ENCODE assay signal across 8 mouse cellular contexts in genomic region chr16:44494441-44495108, GRCm38 (mm10).
DNase-seq lines count a peak whose midpoint lies in the region; ATAC-seq lines count a peak whose summit lies in the region.

No protein-coding gene starts in this region.

- H3K36me3 ChIP-seq in heart, embryonic 16.5 days (ENCODE audit: control insufficient read depth, insufficient read depth) = peaks cover 19% of the 10 kb centered on the region
- peaks cover 14% of the 10 kb centered on the region for H3K36me3 ChIP-seq in hindbrain, embryonic 15.5 days
- peaks cover 92% of the 10 kb centered on the region for H3K36me3 ChIP-seq in midbrain, embryonic 12.5 days

- 47% methylated on average over 8 of the region's 8 CpGs for WGBS in heart, embryonic 16.5 days
- WGBS in hindbrain, embryonic 15.5 days = 32% methylated on average over 8 of the region's 8 CpGs
- 58% methylated on average over 8 of the region's 8 CpGs for WGBS in midbrain, embryonic 12.5 days

- intact Hi-C loops in heart, postnatal 36 days (cut with DNase I) = loop anchor here (5.0 kb wide), 1 partner anchor 583 kb away; no protein-coding TSS in a partner anchor

- 0 out of 2 replicates have a peak, but pooled peaks cover 6% of the 10 kb centered on the region for H3K4me1 ChIP-seq in heart, embryonic 16.5 days (ENCODE audit: control insufficient read depth, insufficient read depth, low read length)
- H3K4me1 ChIP-seq in hindbrain, embryonic 15.5 days (replicated peaks) = peaks cover 23% of the 10 kb centered on the region
- peaks cover 26% of the 10 kb centered on the region for H3K4me1 ChIP-seq in midbrain, embryonic 12.5 days

- no peaks in the 10 kb centered on the region for H3K9me3 ChIP-seq in heart, embryonic 16.5 days (replicated peaks; ENCODE audit: control insufficient read depth, low read length)
- no peaks in the 10 kb centered on the region for H3K9me3 ChIP-seq in hindbrain, embryonic 15.5 days
- H3K9me3 ChIP-seq in midbrain, embryonic 12.5 days = no peaks in the 10 kb centered on the region

- H3K27me3 ChIP-seq in heart, embryonic 16.5 days (ENCODE audit: control insufficient read depth, insufficient read depth, low read length) = no peaks in the 10 kb centered on the region
- H3K27me3 ChIP-seq in hindbrain, embryonic 15.5 days = no peaks in the 10 kb centered on the region
- no peaks in the 10 kb centered on the region for H3K27me3 ChIP-seq in midbrain, embryonic 12.5 days

- ATAC-seq in heart, embryonic 16.5 days (replicated peaks; ENCODE audit: extremely low read depth, insufficient read depth, low FRiP score) = no peak
- peak; percentile 73 for ATAC-seq in hindbrain, embryonic 15.5 days (ENCODE audit: low FRiP score, low read depth)
- ATAC-seq in midbrain, embryonic 12.5 days (ENCODE audit: low FRiP score, low read depth) = no peak

- H3K27ac ChIP-seq in heart, embryonic 16.5 days (ENCODE audit: low read length) = peak overlapping the region; percentile 8
- H3K27ac ChIP-seq in hindbrain, embryonic 15.5 days (replicated peaks) = peak overlapping the region; percentile 56
- peak overlapping the region; percentile 46 for H3K27ac ChIP-seq in midbrain, embryonic 12.5 days (replicated peaks)

- H3K4me2 ChIP-seq in heart, embryonic 16.5 days (ENCODE audit: low read depth, low read length) = no peak overlapping the region
- H3K4me2 ChIP-seq in hindbrain, embryonic 15.5 days = no peak overlapping the region
- H3K4me2 ChIP-seq in midbrain, embryonic 12.5 days (replicated peaks) = no peak overlapping the region

- H3K4me3 ChIP-seq in heart, embryonic 16.5 days (ENCODE audit: low read length) = no peak overlapping the region
- no peak overlapping the region for H3K4me3 ChIP-seq in hindbrain, embryonic 15.5 days
- H3K4me3 ChIP-seq in midbrain, embryonic 12.5 days = no peak overlapping the region

- DNase-seq in heart, postnatal 36 days = no peak
- DNase-seq in embryo, embryonic 10.5 days (ENCODE audit: low spot score) = peak; percentile 71
- no peak for DNase-seq in right cerebral cortex, postnatal 14 days
- no peak for DNase-seq in retina, postnatal 1 day
- DNase-seq in ovary, postnatal 14 days (ENCODE audit: low spot score) = no peak

- H3K9ac ChIP-seq in heart, embryonic 16.5 days (ENCODE audit: low read length) = no peak overlapping the region
- H3K9ac ChIP-seq in hindbrain, embryonic 15.5 days = no peak overlapping the region
- H3K9ac ChIP-seq in midbrain, embryonic 12.5 days (replicated peaks) = no peak overlapping the region
